Mouse (Mus musculus) urinary bladder, postnatal 14 days (tissue): ENCODE results near the gene 9430038I01Rik.
"Not testable (repeated sequence)": the region's sequence is repeated elsewhere in the genome, so short reads cannot be mapped to it uniquely, and the experiment has no call there.

Experiments
- DNase-seq: peaks from one replicate; pipeline ENCODE4 v3.0.0; 2021; ENCODE audit warnings: low spot score

The 9430038I01Rik gene

DNA sequence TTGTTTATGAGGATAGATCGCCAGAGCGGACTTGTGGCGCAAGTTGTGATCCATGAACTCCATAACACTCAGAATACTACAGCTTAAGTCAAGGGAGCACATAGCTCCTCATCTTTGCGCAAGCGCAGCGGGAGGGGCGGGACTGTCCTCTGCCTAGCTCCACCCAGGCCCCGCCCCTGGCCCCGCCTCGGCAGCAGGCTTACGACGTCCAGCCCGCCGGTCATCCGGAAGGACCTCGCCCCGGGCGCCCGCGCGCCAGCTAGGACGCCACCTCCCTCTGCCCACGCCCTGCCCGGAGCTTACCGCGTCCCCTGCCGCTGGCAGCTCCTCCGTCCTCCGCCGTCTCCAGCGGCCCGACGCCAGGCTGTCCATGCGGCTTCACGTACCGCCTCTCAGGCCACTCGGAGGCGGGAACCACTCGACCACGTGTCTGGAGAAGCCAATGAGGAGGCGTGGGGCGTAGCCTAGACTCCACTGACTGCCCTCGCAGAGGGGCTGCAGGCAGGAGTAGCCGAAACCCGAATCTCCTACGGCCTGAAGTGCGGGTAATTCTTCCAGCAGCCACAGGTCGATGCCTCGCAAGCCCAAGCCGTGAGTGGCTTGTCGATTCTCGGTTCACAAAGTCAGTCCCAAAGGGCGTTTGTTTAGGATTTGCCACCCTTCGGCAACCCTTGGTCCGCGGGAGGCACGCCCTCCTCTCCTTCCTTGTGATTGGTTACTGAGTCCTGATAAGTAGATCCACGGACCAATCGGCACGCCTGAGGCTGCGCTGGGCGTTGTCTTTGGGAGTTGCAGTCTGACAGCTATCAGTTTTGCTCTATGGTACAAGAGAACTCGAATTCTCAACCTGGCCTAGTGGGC, at the start of gene 9430038I01Rik:
9430038I01Rik (minus strand) TSS at position 426 of the 861 bp plus-strand sequence.
- peak; percentile 98 for DNase-seq

DNA sequence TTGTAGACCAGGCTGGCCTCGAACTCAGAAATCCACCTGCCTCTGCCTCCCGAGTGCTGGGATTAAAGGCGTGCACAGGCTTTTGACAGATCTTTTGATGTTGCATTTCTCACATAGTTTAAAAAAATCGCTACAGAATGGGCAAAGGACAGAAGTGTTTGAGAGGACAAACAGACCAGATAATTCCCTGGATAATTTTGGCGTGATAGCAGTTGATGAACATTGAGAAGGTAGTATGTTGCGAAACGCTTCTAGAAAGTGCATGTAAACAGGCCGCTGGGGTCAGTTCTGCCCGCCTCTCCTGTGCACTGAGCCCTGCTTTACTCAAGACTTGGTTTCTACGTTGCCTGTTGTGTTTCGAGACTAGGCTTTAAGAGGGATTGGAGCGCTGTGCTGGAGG, 34.8 kb upstream of the 9430038I01Rik start:
- DNase-seq, result no peak

DNA sequence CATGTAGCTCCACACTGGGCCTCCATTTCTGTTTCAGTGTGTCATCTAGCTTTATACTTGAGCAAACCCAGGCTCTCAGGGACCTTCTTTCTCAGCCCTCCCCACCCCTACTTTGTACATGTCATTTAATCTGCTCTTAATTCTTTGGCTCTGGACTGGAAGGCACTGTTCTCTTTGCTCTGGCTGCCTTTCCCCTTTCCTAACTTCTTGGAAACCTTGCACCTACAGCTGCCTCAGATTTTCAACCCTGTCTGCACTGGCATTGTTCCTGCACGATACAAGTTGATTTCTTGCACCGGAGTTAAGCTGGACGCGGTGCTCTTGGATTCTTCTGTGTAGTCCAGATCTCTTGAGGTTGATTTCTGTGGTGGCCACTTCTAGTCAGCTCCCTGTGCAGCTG, 32.4 kb upstream of the 9430038I01Rik start:
- peak; percentile 11 for DNase-seq

DNA sequence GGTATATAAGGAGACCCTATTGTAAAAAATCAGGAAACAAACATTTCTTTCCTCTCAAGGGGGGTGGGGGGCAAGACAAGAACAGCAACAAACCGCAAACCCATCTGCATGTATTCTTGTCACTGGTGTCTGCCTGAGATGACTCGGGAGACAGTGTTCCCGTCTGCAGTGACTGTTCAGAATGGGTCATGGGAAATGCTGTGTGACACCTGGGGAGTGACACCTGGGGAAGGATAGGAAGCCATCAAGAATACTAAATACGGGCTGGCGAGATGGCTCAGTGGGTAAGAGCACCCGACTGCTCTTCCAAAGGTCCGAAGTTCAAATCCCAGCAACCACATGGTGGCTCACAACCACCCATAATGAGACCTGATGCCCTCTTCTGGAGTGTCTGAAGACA, 28.4 kb upstream of the 9430038I01Rik start:
- DNase-seq, result not testable (repeated sequence)

DNA sequence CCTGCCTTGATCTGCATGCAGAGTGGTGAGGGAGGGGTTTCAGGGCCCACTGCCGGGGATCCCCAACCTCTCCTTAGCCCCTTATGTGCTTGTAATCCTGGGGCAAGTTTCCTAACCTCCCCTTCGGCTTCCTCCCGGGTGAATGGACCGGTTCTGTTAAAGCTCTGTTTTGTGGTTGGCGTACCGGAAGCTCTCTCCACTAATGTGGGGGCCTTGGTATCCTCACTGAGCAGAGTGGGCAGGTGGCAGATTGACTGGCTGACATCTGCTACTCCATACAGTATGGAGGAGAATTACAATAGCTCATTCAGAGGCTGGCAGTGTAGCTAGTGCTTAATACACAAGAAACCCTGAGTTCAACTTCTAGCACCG, 27.6 kb upstream of the 9430038I01Rik start:
- DNase-seq, result no peak

DNA sequence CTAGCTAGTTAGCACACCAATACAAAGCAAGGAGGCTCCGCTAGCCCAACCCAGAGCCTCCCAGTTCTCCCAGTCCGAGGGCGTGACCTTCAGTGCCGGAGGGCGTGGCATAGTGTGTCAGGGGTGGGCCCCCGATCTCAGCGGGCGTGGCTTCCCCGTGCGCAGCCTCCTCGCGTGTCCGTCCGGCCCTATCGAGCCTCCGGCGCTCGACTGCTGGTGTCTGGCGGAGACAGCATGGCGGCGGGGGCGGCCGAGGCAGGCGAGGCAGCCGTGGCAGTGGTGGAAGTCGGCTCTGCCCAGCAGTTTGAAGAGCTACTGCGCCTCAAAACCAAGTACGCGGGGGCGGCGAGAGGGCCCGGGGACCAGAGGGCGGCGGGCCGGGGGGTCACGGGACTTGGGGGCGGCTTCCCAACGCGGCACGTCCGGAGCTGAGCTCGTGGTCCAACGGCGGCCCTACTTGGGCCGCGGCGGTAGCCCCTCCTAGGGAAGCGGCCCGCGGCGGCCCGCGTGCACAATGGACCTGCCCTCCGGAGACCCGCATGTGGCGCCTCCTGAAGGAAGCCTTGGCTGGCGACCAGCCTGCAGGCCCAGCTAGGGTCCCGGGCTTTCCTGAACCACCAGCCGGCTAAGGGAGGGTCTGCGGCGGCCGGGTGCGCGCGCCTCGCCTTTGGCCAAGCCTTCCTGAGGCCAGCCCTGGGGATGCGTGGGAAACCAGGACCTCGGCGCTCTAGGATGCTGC, 27.0 kb upstream of the 9430038I01Rik start, which contains the start of gene Glrx3:
Glrx3 (plus strand) TSS at position 175 of the 739 bp plus-strand sequence.
- peak; percentile 96 for DNase-seq

DNA sequence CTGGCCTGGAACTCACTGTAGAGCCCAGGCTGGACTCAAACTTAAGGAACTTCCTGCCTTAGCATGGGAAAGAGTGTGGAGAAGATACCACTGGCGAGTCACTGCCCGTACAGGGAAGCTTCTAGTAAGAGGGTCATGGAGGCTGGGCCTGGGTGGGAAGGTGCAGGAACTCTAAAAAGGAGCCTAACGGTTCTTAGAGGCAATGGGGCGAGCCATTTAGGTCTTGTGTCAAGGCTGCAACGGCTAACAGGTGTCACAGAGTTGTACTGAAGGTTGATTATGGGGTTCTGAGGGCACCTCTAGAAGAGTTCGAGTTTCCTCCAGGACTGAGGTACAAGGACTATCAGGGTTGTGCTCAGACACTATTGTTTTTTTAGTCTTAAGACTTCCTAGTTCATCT, 26.3 kb upstream of the 9430038I01Rik start:
- no peak for DNase-seq

DNA sequence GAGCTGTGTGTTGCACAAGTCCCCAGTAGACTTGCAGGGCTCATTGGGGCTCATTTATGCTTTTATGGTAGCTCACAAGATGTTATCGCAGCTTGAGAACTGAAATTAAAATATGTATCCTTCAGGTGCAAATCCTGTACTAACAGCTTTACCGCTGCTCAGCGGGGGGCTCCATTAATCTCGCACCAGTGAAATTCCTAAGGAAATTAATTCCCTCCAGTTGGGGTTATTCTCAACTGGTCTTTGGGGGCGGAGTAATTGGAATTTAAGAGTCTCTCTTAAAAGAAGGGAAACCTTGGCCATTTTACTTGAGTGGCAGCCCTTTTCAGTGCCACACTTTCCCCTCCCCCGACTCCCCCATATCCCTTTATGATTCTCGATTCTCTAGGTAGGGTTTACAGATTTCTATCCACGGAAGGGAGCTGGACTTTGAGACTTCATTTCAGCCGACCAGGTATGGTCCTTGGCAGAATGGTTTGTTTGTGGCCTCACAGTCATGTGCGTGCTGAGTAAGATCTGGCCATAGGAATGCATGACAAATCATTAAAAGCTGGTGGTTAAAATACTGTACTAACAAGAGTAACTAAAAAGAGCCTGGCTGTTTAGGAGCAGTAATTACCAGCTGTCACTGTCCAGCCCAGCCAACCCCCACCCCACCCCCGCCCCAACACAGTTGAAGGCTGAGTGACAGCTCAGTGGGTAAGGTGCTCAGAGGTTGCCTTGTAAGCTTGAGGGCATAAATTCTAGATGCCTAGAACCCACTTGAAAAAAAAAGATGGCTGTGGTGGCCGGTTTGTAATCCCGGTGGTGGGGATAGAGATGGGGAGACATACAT, 21.4 kb upstream of the 9430038I01Rik start:
- DNase-seq, result no peak

DNA sequence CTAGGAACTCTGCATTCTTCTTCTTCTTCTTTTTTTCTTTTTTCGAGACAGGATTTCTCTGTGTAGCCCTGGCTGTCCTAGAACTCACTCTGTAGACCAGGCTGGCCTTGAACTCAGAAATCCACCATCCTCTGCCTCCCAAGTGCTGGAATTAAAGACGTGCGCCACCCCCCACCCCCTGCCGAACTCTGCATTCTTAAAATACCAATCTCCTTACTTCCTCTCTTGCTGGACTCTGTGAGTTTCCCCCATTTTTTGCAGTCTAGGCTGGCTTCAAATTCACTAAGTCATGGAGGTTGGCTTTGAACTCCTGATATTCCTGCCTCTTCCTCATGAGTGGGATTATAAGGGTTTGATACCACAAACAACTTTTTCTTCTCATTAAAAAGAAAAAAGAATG, 16.1 kb upstream of the 9430038I01Rik start:
- no peak for DNase-seq

DNA sequence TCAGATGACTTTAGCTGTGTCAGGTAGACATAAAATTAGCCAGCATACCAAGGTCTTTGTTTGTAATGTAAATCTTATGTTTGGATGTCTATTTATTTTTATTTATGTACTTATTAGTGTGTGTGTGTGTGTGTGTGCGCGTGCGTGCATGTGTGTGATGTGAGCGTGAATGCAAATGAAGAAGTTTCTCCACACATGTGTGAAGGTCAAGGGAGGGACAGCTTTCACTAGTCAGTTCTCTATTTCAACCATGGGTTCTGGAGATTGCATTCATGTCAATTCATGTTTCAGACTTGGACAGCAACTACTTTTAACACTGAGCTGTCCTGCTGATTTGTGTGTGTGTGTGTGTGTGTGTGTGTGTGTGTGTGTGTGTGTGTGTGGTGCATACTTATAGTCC, 10.7 kb upstream of the 9430038I01Rik start:
- DNase-seq, result no peak

DNA sequence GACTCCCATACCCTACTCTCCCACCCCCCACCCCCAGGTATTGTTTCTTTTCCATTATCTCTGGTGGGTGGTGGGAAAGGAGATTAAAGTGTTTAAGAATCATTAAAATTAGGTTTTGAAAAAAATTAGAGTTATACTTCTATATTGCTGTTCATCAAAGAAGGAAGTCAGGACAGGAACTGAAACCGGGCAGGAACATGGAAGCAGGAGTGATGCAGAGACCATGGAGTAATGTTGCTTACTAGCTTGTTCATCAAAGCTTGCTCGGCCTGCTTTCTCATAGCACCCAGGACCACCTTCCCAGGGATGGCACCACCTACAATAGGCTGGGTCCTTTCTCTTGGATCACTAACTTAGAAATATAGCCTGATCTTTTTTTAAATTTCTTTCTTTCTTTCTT, 10.0 kb upstream of the 9430038I01Rik start:
- DNase-seq, result no peak

DNA sequence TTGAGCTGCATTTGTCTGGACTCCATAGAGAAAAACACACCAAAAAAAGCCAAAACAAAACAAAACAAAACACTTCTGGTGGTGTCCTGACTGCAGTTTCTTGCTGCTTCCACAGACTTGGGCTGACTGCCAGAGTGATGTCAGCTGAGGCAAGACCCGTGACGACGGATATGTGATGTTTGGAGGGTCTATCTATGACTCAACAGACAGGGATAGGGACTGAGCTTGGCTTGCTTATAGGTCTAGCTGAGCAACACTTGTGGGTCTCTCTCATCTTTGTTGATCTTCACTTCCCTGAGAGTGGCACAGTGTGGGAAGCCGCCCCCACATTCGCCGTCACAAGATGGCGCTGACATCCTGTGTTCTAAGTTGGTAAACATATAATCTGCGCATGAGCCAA, 4.1 kb upstream of the 9430038I01Rik start:
- DNase-seq, result no peak

DNA sequence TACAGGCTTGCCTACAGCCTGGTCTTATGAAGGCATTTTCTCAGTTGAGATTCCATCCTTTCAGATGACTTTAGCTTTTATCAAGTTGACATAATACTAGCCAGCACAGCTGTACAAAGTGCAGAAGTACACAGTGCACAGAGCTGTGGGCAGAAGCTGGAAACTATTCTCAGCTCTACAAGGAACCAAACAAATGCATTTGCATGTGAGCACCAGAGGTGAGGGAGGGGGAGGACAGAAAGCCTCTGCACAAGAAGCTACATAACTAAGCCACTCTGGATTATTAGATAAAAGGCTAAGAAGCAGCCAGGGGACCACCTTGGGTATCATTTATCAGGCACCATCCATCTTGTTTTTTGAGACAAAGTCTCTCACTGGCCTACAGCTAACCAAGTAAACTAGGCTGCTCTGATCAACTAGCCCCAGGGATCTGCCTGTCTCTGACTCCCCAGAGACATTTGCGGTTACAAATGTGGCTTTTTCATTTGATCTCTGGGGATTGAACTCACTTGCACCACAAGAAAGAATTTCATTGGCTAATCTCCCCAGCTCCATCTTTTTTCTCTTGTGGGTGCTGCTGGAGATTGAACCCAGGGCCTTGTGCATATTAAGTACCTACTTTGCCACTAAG, 3.0 kb downstream of the 9430038I01Rik start:
- no peak for DNase-seq

DNA sequence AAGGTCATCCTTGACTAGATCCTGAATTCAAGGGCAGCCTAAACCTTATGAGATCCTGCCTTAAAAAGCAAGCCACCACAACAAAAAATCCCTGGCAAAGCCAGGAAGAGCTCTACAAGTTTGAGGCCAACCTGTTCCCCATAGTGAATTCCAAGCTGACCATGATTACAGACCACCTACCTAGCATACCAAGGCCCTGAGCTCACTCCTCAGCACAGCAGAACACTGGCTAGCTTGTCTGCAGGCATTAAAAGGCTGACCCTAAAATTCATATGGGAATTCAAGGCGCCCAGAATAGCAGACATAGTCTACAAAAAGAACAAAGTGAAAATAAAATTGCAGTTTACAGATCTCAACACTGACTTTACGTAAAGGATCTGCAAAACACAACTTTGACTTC, 6.4 kb downstream of the 9430038I01Rik start:
- no peak for DNase-seq

DNA sequence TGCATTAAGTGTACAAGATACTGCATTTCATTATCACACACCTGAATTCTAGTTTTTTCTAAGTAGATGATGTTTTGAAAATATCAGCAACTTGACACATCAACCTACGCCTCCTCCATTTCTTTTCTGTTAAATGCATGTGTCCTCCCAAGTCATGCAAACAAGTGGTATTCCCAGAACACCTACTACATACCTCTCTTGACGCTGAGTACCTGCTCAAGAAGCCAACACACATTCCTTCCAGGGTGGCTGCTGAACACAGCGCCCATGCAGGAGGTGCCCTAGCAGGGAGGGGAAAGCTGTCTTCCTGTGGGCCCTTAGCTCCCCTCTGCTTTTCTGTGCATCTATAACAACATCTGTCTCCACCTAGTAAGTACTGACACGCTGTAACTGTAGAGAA, 11.6 kb downstream of the 9430038I01Rik start:
- no peak for DNase-seq

DNA sequence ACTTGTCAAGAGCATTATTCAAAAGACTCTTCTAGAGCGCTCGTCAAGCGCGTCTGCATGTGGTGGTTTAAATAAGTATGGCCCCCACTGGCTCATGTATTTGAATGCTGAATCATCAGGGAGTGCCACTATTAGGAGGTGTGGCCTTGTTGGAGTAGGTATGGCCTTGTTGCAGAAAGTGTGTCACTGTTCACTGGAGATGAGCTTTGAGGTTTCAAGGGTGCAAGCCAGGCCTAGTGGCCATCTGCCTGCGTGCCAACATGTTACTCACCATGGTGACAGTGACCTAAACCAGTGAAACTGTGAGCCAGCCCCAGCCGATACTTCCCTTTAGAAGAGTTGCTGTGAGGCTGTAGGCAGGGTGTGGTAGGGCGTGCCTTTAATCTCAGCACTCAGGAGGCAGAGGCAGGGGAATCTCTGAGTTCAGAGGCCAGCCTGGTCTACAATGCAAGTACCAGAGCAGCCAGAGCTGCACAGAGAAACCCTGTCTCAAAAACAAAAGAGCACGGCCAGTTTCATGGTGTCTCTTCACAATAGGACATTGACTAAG, 13.1 kb downstream of the 9430038I01Rik start:
- no peak for DNase-seq

DNA sequence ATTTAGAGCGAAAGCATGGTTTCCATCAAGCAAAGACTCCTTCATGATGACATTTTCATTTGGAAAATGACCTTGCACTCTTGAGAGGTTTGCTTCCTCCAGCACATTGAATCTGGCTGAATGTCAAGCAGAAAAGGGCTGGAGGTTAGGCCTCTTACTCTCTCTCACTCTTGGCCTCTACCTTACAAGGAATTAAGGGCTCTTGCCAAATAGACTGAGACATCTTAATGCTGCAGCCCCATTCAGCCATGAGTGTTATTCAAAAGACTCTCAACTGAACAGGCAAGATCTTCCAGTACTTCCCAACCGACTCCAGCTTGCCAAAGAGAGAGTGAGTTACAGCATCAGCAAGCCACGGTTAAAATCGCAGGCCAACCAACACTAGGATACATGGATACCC, 15.1 kb downstream of the 9430038I01Rik start:
- DNase-seq, result no peak

DNA sequence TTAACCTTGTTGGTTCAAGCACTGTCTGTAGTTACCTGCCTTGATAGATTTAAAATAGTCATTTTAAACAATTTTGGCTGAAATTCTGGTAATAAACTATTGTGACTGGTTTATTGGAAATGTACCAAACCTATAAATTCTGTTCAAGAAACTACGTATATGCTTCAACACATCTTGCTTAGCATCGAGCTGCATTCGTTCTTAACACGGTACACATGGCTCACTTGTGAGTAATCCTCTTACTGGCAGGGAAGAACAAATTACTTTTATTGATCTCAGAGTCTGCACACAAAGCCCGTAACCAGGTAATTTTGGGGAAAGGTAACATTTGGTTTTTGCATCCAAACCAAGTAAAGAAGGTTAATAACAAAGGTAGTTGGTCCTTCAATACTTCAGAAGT, 22.7 kb downstream of the 9430038I01Rik start:
- DNase-seq, result no peak

DNA sequence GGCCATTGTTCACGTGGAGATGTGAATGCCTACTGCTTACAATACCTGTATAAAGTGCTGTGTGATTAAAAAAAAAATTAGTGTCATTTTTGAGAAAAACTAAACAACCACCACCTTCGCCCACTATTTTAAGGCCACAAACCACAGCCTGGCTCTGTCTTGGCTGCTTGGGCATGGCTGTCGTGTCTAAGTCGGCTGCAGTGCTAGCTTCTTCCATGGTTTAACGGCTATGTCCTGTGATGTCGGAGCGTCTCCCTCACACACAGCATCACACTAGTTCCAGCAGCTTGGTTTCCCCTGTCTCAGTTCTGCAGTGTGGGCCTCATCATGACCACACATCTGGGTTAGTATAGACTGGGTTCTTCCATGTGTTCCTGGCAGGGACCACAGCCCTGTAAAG, 35.6 kb downstream of the 9430038I01Rik start:
- no peak for DNase-seq

DNA sequence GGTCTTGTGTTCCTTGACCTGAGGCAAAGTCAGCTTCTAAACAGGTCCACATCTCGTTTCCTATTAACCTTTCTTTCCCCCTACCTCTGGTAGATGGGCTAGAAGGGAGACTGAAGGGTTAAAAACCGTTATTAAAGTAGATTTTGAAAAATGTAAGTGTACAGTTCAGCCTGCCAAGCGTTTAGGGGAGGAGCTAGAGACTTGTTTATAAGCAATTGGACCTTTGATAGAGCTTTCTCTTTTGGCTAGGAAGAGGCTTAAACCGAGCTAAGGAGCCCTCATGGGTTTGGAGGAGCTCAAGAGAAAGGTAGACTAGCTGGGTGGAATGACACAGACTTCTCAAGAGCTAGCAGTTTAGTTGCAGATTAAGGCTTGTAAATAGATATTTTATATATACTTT, 38.8 kb downstream of the 9430038I01Rik start:
- DNase-seq, result no peak

DNA sequence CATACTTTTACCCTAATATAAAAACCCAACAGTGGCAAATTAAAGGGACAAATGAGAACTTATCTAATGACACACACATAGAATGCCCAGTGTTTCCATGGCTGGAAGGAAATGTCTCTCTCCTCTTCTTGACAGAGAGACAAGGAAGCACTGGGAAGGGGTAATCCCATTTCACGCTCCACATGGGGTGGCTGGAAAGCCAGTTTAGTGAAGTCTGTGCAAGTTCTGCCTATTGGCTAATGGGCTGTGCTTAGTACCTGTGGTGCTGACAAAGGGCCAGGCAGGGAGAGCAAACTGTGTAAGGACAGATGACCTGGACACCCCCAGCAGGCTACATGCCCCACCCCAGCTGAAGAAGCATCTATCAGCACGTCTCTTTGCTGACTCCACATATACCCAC, 40.4 kb downstream of the 9430038I01Rik start:
- no peak for DNase-seq

DNA sequence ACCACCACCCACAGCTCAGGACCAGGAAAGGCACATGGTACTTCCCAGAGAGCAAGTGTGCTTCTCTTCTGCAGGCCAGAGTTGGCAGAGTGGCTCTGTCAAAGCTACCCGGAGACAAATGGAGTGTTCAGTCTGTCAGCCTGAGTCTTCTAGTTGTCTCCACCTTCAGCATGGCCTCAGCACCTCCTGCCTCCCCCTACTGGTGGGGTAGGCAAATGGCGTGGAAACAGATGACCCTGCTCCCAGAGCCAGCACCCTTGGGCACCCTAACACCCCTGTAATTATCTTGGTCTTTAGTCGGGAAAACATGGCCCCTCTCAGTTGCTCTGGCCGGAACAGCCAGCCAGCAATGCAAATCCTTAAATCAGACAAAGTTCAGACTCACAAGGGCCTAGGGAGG, 43.8 kb downstream of the 9430038I01Rik start:
- DNase-seq, result no peak
